Mouse (Mus musculus) heart, adult 2 months (tissue): ENCODE measurements around the gene Mras. TPM values are rescaled to one million over a fixed set of nuclear protein-coding genes. Genes with fewer than 3 reads are reported as not detected.

Experiments used
- DNase-seq, 2 experiments: peaks; one replicate each; pipeline ENCODE4 v3.0.0; 2021
- H3K27ac ChIP-seq: fragments of 200-600 bp; 2 replicates; pipeline ENCODE4 v1.8.1; 2022
- H3K27me3 ChIP-seq: fragments of 200-500 bp; 2 replicates; pipeline ENCODE4 v1.6.1; 2012; ENCODE audit warnings: mild to moderate bottlenecking, low read length, inconsistent platforms, mixed read lengths; ENCODE audit not compliant: control insufficient read depth, insufficient read depth
- H3K36me3 ChIP-seq: fragments of 200-500 bp; 2 replicates; pipeline ENCODE4 v1.6.1; 2012; ENCODE audit warnings: low read length, inconsistent platforms; ENCODE audit not compliant: control insufficient read depth, insufficient read depth
- H3K4me1 ChIP-seq: fragments of 200-500 bp; 2 replicates; pipeline ENCODE4 v1.6.1; 2011; ENCODE audit warnings: low read length; ENCODE audit not compliant: control insufficient read depth, insufficient read depth
- H3K4me3 ChIP-seq: fragments of 200-600 bp; 2 replicates; pipeline ENCODE4 v1.8.1; 2022
- H3K79me2 ChIP-seq: fragments of 200-500 bp; replicated peaks from 2 replicates; pipeline ENCODE4 v1.6.1; 2012; ENCODE audit warnings: mild to moderate bottlenecking, inconsistent platforms, low read length, moderate library complexity, mixed read lengths; ENCODE audit not compliant: control insufficient read depth, insufficient read depth
- H3K9ac ChIP-seq: fragments of 200-500 bp; 2 replicates; pipeline ENCODE4 v1.6.1; 2012; ENCODE audit warnings: low read depth, mild to moderate bottlenecking, control low read depth, inconsistent platforms, low read length, mixed read lengths
- CTCF ChIP-seq: fragments of 200-600 bp; IDR thresholded peaks from 2 replicates; pipeline ENCODE4 v1.8.1; 2022; ENCODE audit warnings: antibody characterized with exemption, mild to moderate bottlenecking, moderate library complexity
- EP300 ChIP-seq: fragments of 200-500 bp; IDR thresholded peaks from 2 replicates; pipeline ENCODE4 v1.6.1; 2011; ENCODE audit warnings: low read depth, low read length, control low read depth; ENCODE audit not compliant: insufficient read depth
- POLR2A ChIP-seq: fragments of 200-500 bp; IDR thresholded peaks from 2 replicates; pipeline ENCODE4 v1.6.1; 2011; ENCODE audit warnings: mild to moderate bottlenecking, low read depth, low read length, control low read depth; ENCODE audit not compliant: insufficient read depth
- WGBS: fragments of 180-500 bp; shearing (Covaris S2); methylation state at CpG from one replicate; pipeline ENCODE4 v1.1.7; 2018; 5-methylcytosine and 5-hydroxymethylcytosine counted together
- intact Hi-C: fragments of 180-260 bp; cut with DNase I; formaldehyde crosslinking; loops from one replicate; pipeline ENCODE4 v1.15.1; 2025
- long read RNA-seq: library from polyadenylated mRNA; stranded (forward); transcript quantifications from one replicate; pipeline ENCODE4 v2.0.0, GENCODE M21; 2021
- polyA plus RNA-seq: library from polyadenylated mRNA; depleted of rRNA; stranded (reverse); fragments of >200 nt; gene quantifications from 2 replicates; pipeline ENCODE4 v1.2.3, GENCODE M21; 2012; rRNA removed
- total RNA-seq, 2 experiments: library from RNA; stranded (reverse); gene quantifications; 2 replicates each; pipeline ENCODE4 v1.2.3; 2021

The Mras gene
- total RNA-seq (1 to 10 TPM; 5.1 to 6.6 TPM), polyA plus RNA-seq (4.7 and 6.4 TPM in 2 replicates)
- long read RNA-seq, full-length matches to known transcripts: 6 of 8 reads
- long read RNA-seq, partial matches to known transcripts: 0 of 8 reads
- long read RNA-seq, other reads (novel, unspliced or antisense): 2 of 8 reads

DNA sequence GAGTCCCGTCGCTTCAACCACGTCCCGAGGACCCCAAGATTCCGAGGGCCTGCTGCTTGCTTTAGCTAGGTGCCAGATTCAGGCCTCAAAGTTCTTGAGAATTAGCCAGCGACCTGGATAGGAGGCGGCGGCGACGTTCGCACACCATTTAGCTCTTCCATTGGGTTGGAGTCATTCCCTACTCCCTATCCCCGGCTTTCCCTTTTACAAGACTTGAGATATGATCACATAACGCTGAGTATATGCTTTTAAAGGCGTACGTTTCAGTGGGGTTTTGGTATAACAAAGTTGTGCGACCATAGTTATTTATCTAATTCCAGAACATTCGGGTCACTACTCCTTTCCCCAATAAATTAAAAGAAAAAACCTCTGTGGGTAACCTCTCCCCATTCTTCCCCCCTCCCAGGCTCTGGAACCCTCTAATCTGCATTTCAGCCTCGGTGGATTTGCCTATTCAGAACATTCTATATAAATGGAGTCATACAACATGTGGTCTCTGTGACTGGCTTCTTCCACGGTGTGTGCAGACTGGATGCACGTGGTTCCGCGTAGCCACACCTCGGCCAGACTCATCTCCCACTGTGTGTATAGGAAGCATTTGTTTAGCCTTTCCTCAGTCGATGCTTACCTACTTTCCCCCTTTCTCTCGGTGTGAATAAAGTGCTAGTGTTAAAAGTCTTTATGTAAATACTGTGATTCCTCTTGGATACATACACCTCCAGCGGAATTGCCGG lies at the start of gene Mras:
Gene Mras, minus strand, starts transcription at position 351 of the 734 bp plus-strand sequence.
- WGBS: 14% methylated on average over 27 of the region's 27 CpGs
- peak within 1 kb of the TSS; percentile 94 for H3K27ac ChIP-seq
- intact Hi-C loops: loop anchor here (5.0 to 10.0 kb wide), 3 partner anchors 40 to 292 kb away; partner anchors contain the start of genes Cep70 and Pik3cb

DNA sequence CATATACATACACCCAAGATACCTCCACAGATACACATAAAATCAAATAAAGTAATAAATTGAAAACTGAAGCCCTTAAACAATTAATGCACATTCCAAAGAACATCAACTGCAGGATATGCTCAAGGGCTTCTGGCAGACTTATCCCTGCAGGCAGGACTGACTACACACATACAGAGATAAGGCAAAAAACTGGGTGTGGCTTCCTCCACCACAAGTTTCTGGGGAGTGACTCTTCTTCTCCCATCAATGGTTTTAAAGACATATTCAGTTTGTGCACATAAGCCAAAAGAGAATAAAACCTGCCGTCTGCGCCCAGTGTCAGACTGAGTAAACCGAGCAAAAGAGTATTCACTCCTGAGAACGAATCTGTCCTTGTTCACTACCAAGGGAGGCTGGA lies 48.0 kb upstream of the Mras start:
- no peaks in the 10 kb centered on the region; the same call in 1 of the 2 replicates for H3K36me3 ChIP-seq
- H3K27ac ChIP-seq: no peak overlapping the region
- DNase-seq: no peak
- H3K27me3 ChIP-seq: no peaks in the 10 kb centered on the region
- intact Hi-C loops: no loop called here
- no peaks in the 10 kb centered on the region for H3K79me2 ChIP-seq
- no peaks in the 10 kb centered on the region for H3K4me1 ChIP-seq
- TF ChIP-seq CTCF: no peak
- TF ChIP-seq POLR2A: no peak
- no peak for TF ChIP-seq EP300
- H3K4me3 ChIP-seq: no peak overlapping the region
- no peak overlapping the region for H3K9ac ChIP-seq
- 94% methylated on average over 4 of the region's 4 CpGs for WGBS

More for the DNA sequence above, at the start of gene Mras:
- H3K27me3 ChIP-seq: no peaks in the 10 kb centered on the region
- H3K4me3 ChIP-seq: peak within 1 kb of the TSS; percentile 71
- H3K79me2 ChIP-seq: no peaks in the 10 kb centered on the region
- TF ChIP-seq POLR2A: no peak
- TF ChIP-seq EP300: no peak
- TF ChIP-seq CTCF: no peak
- H3K9ac ChIP-seq: peak within 1 kb of the TSS; percentile 78
- DNase-seq: no peak
- no peaks in the 10 kb centered on the region for H3K36me3 ChIP-seq
- peaks cover 8% of the 10 kb centered on the region for H3K4me1 ChIP-seq

DNA sequence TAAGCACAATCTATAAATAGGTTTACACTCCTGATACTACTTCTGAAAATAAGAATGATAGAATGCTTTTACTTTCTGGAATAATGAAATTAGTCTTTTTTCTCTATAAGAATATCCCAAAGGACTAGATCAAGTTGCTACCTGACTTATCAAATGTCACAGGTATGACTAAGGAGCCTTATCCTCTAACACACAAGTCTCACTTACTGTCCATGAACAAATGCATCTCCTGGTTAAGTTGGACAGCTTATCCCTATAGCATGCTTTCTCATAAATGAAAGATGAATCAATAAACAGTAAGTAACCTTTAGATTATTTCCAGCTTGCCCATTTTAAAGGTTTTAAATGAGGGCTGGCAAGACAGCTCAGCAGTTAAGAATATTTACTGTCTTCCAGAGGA lies 47.5 kb upstream of the Mras start:
- no peak overlapping the region for H3K9ac ChIP-seq
- H3K4me1 ChIP-seq: no peaks in the 10 kb centered on the region
- DNase-seq: no peak
- no peak for TF ChIP-seq CTCF
- TF ChIP-seq POLR2A: no peak
- no peak for TF ChIP-seq EP300
- H3K27me3 ChIP-seq: no peaks in the 10 kb centered on the region
- no peak overlapping the region for H3K27ac ChIP-seq
- H3K36me3 ChIP-seq: no peaks in the 10 kb centered on the region; the same call in 1 of the 2 replicates
- intact Hi-C loops: no loop called here
- H3K79me2 ChIP-seq: no peaks in the 10 kb centered on the region
- H3K4me3 ChIP-seq: no peak overlapping the region

DNA sequence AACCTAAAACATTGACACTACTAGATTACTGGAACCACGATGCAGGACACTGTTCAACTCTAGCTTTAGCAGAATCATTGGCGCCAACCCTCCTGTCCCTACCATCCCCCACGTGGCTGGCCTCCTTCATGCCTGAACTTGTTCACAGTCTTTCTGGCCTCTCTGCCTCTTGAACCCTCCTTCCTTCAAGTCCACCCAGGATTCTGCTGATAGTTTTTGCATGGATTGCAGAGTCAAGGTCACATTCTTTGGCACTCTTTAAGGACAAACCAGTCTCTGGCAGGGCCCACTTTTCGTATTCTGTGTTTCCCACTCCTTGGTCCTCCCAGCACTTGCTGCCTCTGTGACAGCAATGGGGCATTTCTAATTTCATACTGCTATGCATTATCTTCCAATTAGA lies 46.0 kb upstream of the Mras start:
- H3K79me2 ChIP-seq: no peaks in the 10 kb centered on the region
- H3K27me3 ChIP-seq: no peaks in the 10 kb centered on the region
- H3K4me1 ChIP-seq: no peaks in the 10 kb centered on the region
- no peak overlapping the region for H3K4me3 ChIP-seq
- H3K36me3 ChIP-seq: peaks cover 2% of the 10 kb centered on the region
- no peak for DNase-seq
- no peak for TF ChIP-seq EP300
- TF ChIP-seq POLR2A: no peak
- no peak for TF ChIP-seq CTCF
- no peak overlapping the region for H3K9ac ChIP-seq
- H3K27ac ChIP-seq: no peak overlapping the region
- 78% methylated on average over 4 of the region's 4 CpGs for WGBS
- intact Hi-C loops: no loop called here

DNA sequence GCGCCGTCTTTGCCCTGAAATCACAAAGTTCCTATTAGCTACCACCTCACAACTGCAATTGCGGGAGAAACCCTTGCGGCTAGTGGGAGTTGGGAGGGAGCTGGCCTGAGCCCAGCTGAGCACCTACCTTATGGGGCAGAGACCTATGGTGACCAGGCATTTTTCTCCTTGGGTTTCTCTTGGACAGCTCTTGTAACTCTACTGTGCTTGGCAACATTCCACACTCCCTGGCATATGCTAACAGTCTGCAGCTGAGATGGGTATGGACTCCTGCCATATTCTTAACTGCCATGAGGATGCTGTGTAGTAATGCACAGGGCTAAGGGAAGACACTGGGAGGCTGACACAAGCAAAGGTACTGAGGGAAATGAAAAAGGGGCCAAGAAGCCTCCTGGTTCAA lies 43.6 kb upstream of the Mras start:
- no peaks in the 10 kb centered on the region for H3K27me3 ChIP-seq
- H3K4me3 ChIP-seq: no peak overlapping the region
- peaks cover 2% of the 10 kb centered on the region for H3K36me3 ChIP-seq
- no peak for DNase-seq
- H3K79me2 ChIP-seq: no peaks in the 10 kb centered on the region
- intact Hi-C loops: no loop called here
- TF ChIP-seq POLR2A (no peak), EP300 (no peak), CTCF (no peak)
- no peak overlapping the region for H3K27ac ChIP-seq
- 91% methylated on average over 4 of the region's 4 CpGs for WGBS
- H3K4me1 ChIP-seq: no peaks in the 10 kb centered on the region
- H3K9ac ChIP-seq: no peak overlapping the region

DNA sequence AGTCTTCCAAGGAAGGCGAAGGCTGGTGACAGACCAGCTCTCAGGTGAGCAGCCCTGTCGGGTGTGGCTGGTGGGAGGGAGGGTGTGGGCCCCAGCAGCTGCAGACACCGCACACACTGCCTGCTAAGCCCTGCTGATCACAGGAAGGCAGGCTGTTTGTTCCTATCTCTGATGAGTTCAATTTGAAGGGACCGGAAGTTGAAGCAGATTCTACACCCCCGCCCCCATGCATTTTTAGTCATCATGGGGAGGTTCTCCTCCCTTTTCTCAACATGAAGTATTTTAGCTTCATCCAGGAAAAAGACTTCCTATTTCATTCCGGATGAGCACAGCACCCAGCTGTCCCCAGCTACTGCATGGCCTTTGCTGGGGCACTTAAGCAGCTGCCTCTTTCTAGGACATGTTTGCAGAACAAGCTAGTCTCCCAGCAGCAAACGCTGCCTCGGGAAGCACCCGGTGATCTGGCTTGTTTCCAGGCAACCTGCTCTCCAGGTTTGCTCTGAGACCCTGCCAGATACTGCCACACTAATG lies 42.1 kb upstream of the Mras start:
- Histone ChIP-seq H3K9ac (no peak overlapping the region), H3K4me3 (no peak overlapping the region), H3K36me3 (peaks cover 2% of the 10 kb centered on the region), H3K79me2 (no peaks in the 10 kb centered on the region), H3K27me3 (no peaks in the 10 kb centered on the region), H3K27ac (no peak overlapping the region), H3K4me1 (no peaks in the 10 kb centered on the region)
- TF ChIP-seq POLR2A: no peak
- no peak for TF ChIP-seq CTCF
- TF ChIP-seq EP300: no peak
- intact Hi-C loops: no loop called here
- 38% methylated on average over 9 of the region's 9 CpGs for WGBS
- no peak for DNase-seq
